Mouse (Mus musculus) kidney, postnatal 36 days (tissue): ENCODE results near the gene Dctn2.
"Not testable (repeated sequence)": the region's sequence is repeated elsewhere in the genome, so short reads cannot be mapped to it uniquely, and the experiment has no call there.

Experiments
- DNase-seq, 2 experiments: peaks; one replicate each; pipeline ENCODE4 v3.0.0; 2021 to 2022; ENCODE audit warnings: mixed read lengths in 2 of 2

Gene Dctn2

DNA sequence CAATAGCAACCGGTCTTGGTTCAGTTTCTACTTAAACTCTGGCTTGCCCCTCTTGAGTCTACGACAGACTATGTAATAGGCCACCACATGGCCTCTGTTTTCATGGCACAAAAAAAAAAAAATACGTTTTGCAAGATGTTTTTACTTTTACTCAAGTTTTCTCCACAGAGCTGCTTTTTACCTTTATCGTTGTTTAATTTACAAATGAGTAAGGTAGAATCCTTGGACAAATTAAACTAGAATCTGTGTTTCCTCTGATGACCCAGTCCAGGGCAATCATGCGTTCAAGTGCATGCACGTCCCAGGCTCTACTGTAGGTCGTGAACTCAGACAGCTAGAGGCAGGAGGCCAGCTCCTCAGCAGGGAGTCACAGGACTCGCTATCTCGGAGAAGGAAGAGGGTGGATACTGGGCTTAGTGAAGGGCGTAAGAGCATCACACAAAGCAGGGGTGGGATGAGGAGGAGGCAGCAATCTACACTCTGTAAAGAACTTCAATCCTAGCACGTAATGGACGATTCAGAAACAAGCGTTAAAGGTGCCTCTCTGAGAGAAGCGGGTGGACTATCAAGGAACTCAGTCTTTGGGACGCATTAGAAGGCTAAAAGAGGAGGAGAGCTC, 23.5 kb downstream of the Dctn2 start:
- peak; percentile 82 to 84 for DNase-seq

DNA sequence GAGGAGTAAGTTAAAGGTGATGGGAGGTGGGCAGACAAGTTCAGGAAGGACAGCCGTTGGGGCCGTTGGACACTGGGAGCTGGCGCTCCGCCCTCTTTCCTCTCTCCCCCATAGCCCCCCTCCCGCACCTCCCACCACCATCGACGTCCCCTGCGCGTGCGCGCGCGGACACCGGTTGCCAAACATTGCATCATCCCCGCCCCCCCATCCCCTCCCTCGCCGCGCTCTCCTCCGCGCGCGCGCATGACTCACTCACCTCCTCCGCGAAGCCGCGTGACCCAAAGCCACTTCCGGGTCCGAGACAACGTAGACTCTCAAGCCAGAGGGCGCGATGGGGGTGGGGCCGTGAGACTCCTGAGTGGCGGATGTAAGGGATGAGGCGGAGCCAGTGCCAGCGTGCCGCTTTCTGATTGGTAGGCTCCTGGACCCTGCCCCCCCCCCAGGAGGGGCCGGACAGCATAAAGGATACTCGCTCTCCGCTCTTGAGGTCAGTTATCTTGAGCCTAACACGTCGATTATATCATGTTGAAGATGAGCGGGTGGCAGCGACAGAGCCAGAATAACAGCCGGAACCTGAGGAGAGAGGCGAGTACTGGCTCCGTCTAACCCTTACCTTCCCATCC, 24.2 kb downstream of the Dctn2 start:
- peak; percentile 100 for DNase-seq

GRCm38 (mm10) chr10:127290930-127291880, 25.0 kb downstream of the Dctn2 start:
- peak; percentile 60 to 76 for DNase-seq

DNA sequence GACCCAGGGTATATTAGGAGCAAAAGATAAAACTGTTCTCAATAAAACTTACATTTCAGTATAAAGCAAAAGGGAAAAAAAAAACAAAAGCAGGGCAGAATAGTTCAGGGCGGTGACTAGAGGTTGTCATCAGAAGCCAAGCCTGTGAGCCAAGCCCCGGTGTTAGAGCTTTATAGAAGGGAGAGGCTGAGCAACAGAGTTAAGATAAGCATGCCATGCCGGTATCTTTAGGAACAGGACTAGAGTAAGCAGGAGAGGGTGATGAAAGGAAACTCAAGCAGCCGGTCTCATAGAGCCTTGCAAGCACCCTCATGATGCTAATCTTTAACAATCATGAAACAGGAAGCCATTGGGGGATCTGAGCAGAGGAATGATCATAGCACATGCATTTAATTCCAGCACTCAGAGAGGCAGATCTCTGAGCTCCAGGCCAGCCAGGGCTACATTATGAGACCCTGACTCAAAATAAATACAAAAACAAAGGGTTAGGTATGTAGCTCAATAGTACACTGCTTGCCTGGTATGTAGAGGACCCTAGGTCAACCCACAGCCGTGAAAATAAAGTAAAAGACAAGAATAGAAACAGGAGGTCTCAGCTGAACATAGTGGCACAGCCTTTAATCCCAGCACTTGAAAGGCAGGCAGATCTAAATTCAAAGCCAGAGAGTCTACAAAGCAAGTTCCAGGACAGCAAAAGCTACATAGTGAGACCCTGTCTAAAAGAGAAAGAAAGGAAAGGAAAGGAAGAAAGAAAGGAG, 25.9 kb downstream of the Dctn2 start:
- no peak for DNase-seq

DNA sequence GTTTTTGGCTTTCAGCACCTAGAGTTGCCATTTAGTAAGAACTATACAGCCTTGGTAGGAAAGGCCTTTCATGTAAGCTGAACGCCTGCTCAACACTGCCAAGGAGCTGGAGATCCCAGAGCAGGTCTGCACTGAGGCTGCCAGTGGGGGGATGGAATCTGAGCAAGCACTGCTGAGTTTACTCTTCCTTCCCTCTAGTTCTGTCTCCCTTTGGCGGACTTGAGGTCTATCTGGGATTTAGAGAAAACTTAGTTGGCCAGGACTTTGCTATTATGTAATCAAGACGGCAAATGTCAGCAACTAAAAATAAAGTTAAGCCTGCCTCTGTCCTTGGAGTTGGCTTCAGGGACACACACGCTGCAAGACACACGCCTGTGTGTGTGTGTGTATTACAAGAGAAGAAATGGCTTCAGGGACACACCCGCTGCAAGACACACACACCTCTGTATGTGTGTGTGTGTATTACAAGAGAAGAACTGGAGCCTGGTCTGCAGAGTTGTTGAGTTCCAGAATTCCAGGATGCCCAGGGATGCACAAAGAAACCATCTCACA, 26.9 kb downstream of the Dctn2 start:
- DNase-seq, result peak; percentile 43 to 53

DNA sequence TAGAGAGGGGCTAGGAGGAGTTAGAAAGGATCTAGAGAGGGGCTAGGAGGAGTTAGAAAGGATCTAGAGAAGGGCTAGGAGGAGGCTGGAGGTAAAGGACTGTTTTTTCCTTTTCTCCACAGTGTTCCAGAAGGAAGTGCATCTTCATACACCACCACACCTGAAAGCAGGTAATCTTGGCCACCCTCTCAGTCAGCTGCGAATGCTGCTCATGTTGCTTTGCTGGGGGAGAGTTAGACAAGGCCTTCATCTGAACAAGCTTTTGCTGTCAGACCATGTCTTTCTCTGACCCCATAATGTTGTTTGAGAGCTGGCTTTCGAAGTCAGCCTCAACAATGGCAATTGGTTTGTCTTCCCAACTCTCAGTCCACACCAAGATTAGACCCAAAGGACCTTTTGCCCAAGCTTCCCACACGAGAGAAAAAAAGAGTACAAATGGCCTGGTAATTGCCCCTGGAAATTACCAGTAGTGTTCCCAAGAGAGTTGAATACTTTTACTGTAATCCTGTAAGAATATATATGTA, 27.5 kb downstream of the Dctn2 start:
- DNase-seq, result no peak

DNA sequence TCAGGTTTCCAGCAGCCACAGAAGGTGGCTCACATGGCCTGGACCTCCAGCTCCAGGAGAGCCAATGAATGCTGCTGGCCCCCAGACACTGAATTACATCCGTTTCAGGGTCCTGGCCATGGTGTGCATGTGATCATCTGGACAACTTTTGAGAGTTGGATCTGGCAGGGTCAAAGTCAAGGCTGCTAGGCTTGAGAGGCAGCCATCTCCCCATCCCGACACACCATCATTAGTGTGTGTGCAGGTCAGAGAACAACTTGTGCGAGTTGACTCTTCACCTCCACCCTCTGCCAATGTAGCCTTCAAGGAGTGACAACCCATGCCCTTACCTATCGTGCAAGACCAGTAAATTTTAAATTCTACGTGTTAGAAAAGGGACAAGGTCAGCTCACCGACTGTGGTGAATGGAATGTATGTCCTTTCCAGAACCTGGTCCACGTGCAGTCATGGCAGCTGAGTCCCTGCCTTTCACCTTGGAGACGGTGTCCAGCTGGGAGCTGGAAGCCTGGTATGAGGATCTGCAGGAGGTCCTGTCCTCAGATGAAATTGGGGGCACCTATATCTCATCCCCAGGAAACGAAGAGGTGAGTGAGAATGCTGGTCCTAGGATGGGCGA, 28.8 kb downstream of the Dctn2 start:
- DNase-seq, result peak in 1 of 2 experiments; percentile 24

GRCm38 (mm10) chr10:127295986-127296794, 30.0 kb downstream of the Dctn2 start:
- DNase-seq, result no peak

DNA sequence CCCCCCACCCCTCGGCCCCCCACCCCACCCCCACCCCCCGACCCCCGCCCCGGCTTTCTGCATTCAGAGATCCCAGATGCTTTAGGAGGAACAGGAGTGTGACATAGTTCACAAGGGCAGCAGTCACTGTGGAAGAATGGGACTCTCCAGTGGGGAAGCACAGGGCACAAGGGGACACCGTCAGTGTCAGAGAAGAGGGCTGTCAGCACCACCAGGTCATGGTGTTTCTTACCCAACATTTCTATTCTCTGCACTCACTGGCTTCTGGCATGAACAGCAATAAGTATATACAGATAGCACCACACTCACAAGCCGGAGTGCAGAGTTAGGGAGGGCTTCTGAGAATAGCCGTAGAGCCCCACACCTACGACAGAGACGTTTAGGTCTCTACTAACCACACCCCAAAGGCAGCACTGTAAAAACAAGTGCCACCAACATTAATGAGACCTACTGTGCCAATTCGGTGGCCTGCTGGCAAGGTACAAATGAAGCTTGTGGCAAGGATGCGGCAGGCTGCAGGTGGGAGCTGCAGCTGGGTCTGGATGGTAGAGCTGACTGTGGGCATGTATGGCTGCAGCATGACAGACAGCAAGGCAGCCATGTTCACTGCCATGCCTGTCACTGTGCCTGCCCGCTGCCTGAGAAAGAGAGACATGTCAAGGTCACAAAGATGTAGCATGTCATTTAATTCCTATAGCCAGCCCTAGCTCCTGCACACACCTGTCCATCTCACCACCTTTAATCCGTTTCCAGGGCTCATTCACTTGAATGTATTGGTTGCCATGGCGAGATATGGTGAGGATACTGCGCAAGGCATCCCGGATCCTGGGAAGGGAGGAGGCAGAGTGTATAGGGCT, 31.1 kb downstream of the Dctn2 start:
- DNase-seq, result no peak

- DNase-seq, result no peak
Observed at GRCm38 (mm10) chr10:127300361-127300760, 34.2 kb downstream of the Dctn2 start.

- no peak for DNase-seq
Observed at GRCm38 (mm10) chr10:127303136-127303535, 37.0 kb downstream of the Dctn2 start.

- not testable (repeated sequence) for DNase-seq
Observed at GRCm38 (mm10) chr10:127309167-127309566, 43.0 kb downstream of the Dctn2 start.

DNA sequence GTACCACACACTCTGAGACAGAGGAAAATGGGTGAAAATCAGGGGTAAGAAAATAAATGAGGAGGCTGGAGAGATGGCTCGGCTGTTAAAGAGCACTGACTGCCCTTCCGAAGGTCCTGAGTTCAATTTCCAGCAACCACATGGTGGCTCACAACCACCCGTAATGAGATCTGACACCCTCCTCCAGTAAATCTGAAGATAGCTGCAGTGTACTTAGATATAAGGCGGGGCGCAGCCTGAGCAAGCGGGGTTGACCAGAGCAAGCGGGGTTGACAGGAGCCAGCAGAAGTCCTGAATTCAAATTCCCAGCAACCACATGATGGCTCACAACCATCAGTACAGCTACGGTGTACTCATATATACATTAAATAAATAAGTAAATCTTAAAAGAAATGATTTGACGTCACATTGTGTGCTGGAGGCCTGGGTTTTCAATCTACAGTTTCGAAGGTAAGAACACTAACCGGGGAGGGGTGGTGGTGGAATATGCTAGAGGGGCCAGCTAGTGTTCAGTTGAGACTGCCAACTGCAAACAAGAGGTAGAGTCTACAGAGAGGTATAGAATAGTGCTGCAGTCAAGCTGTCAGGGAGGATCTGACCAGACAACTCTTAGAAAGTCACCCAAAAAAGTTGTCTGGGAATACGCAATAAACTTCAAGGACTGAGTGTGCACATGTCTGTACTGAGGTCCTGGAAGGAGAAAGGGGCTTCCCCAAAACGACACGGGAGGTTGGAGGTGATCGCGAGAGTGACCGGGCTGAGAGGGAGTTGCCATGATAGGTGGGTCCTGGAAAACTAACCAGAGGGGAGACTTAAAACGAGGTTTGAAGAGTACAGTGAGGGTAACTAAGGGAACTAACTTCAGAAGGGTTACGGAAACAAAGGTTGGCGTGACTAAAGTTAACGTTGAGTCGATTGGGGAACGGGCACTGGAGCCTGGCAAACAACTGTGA, 44.6 kb downstream of the Dctn2 start:
- no peak for DNase-seq

DNA sequence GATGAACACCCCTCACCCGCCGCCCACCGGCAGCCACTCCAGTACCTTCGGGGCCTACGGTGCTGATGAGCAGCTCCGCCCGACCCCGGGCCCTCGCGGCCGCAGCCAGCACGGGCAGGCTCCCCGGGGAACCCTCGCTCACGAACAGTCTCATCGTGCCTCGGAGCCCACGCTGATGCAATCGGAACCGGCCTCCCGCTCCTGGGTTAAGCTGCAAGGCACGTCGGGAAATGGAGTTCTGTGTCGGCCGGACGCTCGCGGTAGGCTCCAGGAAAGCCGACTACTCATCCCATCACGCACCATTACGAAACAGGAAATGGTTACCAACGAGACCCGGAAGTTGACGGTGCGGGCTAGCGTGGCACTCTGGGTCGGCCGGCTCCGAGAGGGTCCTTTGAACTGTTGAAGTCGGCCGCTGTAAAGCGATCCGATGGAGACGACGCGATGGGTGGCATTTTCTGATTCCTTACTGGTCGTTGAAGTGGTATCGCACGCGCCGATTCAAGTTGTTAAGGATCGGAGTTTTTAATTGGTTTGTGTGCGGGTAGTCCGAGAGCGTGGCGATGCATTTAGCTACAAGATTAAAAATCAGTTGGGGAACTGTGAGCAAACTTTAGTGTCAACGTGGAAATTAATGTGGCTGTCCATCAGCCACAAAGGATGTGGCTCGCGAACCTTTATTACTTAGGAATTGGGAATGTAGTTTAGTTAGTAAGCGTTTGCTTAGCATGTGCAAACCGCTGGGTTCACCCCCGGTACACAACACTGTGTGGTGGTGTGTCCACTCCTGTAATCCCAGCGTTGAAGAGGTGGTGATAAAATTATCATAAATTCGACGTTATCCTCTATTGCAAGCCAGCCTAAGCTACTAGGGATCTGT, 45.5 kb downstream of the Dctn2 start, which contains the start of gene Mars:
Gene Mars (minus strand): TSS at position 311 of the 880 bp plus-strand sequence.
- DNase-seq, result peak; percentile 95 to 98

GRCm38 (mm10) chr10:127312356-127312676, 46.1 kb downstream of the Dctn2 start:
- DNase-seq, result peak; percentile 84 to 87

- DNase-seq, result no peak
Observed at GRCm38 (mm10) chr10:127312858-127313257, 46.7 kb downstream of the Dctn2 start.

DNA sequence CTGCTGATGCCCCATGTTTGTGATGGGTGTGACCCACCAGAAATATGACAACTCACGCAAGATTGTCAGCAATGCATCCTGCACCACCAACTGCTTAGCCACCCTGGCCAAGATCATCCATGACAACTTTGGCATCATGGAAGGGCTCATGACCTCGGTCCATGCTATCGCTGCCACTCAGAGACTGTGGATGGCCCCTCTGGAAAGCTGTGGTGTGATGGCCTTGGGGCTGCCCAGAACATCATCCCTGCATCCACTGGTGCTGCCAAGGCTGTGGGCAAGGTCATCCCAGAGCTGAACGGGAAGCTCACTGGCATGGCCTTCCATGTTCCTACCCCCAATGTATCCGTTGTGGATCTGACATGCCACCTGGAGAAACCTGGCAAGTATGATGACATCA, 47.3 kb downstream of the Dctn2 start:
- DNase-seq, result not testable (repeated sequence)

DNA sequence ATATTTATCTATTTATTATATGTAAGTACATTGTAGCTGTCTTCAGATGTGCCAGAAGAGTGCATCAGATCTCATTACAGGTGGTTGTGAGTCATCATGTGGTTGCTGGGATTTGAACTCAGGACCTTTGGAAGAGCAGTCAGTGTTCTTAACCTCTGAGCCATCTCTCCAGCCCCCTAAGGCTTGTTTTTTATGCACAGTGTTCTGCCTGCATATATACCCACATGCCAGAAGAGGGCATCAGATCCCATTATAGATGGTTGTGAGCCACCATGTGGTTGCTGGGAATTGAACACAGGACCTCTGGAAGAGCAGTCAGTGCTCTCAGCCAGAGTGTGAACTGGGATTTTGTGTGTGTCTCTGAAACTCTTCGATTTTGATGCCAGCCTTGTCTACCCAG, 48.8 kb downstream of the Dctn2 start:
- DNase-seq, result not testable (repeated sequence)
